Mouse (Mus musculus) small intestine, adult 2 months (tissue): ENCODE data around the gene Rad54l2.

Experiments used
- CTCF ChIP-seq: fragments of 200-500 bp; IDR thresholded peaks from 2 replicates; pipeline ENCODE4 v1.5.1; 2012; ENCODE audit warnings: low read depth, mild to moderate bottlenecking, control low read depth, inconsistent platforms, low read length, moderate library complexity, mixed read lengths; ENCODE audit not compliant: insufficient replicate concordance, insufficient read length; ENCODE audit errors: extremely low read depth
- POLR2A ChIP-seq: fragments of 200-500 bp; IDR thresholded peaks from 2 replicates; pipeline ENCODE4 v1.6.1; 2012; ENCODE audit warnings: low read depth, mild to moderate bottlenecking, control low read depth, inconsistent platforms, low read length, moderate library complexity

- TF ChIP-seq CTCF, result no peak
- TF ChIP-seq POLR2A, result no peak
Observed at GRCm38 (mm10) chr9:106777423-106777822, 11.6 kb downstream of the Rad54l2 start.
